Mouse (Mus musculus) olfactory bulb, adult 2 months (tissue): ENCODE results near the gene Stoml1. TPM values are rescaled to one million over a fixed set of nuclear protein-coding genes. Genes with fewer than 3 reads are reported as not detected.

Experiments used
- H3K27ac ChIP-seq: fragments of 200-500 bp; 2 replicates; pipeline ENCODE4 v1.5.1; 2012; ENCODE audit warnings: low read depth, low read length; ENCODE audit not compliant: insufficient read depth
- H3K4me1 ChIP-seq: fragments of 200-500 bp; 2 replicates; pipeline ENCODE4 v1.6.1; 2012; ENCODE audit warnings: low read length; ENCODE audit not compliant: control insufficient read depth, insufficient read depth
- H3K4me3 ChIP-seq: fragments of 200-500 bp; 2 replicates; pipeline ENCODE4 v1.5.1; 2012; ENCODE audit warnings: mild to moderate bottlenecking, low read depth, low read length, moderate library complexity; ENCODE audit not compliant: insufficient read depth
- CTCF ChIP-seq: fragments of 200-500 bp; IDR thresholded peaks from 2 replicates; pipeline ENCODE4 v1.5.1; 2012; ENCODE audit warnings: low read depth, mild to moderate bottlenecking, low read length, moderate library complexity; ENCODE audit not compliant: insufficient read depth
- POLR2A ChIP-seq: fragments of 200-500 bp; IDR thresholded peaks from 2 replicates; pipeline ENCODE4 v1.6.1; 2012; ENCODE audit warnings: mild to moderate bottlenecking, low read depth, low read length, moderate library complexity; ENCODE audit not compliant: insufficient read depth
- WGBS: fragments of 180-500 bp; shearing (Covaris S2); methylation state at CpG from one replicate; pipeline ENCODE4 v1.1.7; 2018; 5-methylcytosine and 5-hydroxymethylcytosine counted together
- polyA plus RNA-seq: library from polyadenylated mRNA; stranded (reverse); fragments of >200 nt; gene quantifications from 2 replicates; pipeline ENCODE4 v1.2.4, GENCODE M21; 2012; ENCODE audit warnings: low replicate concordance; ENCODE audit not compliant: missing spikeins, insufficient read depth, insufficient read length

The Stoml1 gene
- polyA plus RNA-seq, 1 experiment, result not detected

DNA sequence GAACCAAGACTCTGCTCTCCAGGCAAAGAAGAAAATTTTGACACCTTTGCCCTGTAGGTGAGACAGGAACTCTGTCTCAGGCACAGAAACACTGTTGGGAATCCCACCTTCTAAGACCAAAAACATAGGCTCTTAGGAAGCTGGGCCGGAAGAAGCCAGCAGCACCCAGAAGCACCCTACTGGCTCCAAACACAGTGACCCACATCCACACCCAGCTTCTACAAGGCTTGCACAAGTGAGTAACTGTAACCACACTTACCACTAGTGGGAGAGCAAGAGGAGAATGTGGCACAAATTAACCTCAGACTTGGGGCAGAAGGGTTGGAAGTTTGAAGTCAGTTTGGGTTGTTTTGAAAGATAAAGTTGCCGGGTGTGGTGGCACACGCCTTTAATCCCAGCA lies 22.8 kb downstream of the Stoml1 start:
- TF ChIP-seq CTCF, result no peak
- no peak for TF ChIP-seq POLR2A
- Histone ChIP-seq H3K27ac (peak overlapping the region; percentile 53), H3K4me3 (no peak overlapping the region), H3K4me1 (peaks cover 19% of the 10 kb centered on the region)
- 90% methylated on average over 3 of the region's 3 CpGs for WGBS

DNA sequence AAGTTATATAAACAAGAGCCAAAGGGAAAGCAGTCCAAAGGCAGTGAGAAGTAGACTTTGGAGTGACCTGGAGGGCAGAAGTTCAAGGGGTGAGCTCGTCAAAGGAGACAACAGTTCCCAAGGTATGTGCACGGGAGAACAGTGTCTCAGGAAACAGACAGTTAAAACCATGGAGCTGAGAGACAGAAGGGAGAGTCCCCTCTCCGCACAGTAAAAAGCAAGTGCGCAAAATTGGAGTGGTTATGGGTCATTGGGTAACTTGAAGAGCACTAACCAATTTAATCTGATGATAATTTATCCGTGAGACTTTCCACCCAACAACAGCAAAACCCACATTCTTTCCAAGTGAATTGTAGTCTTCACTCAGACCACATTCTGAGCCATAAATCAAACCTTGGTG lies 23.4 kb downstream of the Stoml1 start:
- H3K4me3 ChIP-seq, result no peak overlapping the region
- peaks cover 19% of the 10 kb centered on the region for H3K4me1 ChIP-seq
- no peak overlapping the region for H3K27ac ChIP-seq
- TF ChIP-seq CTCF (no peak), POLR2A (no peak)
- 88% methylated on average over 5 of the region's 5 CpGs for WGBS

DNA sequence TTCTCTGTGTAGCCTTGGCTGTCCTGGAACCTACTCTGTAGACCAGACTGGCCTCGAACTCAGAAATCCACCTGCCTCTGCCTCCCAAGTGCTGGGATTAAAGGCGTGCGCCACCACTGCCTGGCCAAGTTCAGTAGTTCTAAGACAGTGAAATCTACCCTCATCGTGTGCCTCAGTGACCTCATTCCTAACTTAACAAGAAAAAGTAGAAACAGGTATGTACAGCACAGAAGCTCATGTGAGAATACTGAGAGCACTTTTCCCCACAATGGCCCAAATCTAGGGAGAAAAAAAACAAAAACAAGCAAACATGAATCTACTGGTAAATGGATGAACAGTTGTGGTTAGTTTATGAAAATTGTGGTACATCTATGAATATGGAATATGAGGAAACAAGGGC lies 25.3 kb downstream of the Stoml1 start:
- no peak overlapping the region for H3K4me3 ChIP-seq
- no peak overlapping the region for H3K27ac ChIP-seq
- WGBS, result 96% methylated on average over 4 of the region's 4 CpGs
- H3K4me1 ChIP-seq, result peaks cover 19% of the 10 kb centered on the region
- no peak for TF ChIP-seq CTCF
- TF ChIP-seq POLR2A, result no peak

DNA sequence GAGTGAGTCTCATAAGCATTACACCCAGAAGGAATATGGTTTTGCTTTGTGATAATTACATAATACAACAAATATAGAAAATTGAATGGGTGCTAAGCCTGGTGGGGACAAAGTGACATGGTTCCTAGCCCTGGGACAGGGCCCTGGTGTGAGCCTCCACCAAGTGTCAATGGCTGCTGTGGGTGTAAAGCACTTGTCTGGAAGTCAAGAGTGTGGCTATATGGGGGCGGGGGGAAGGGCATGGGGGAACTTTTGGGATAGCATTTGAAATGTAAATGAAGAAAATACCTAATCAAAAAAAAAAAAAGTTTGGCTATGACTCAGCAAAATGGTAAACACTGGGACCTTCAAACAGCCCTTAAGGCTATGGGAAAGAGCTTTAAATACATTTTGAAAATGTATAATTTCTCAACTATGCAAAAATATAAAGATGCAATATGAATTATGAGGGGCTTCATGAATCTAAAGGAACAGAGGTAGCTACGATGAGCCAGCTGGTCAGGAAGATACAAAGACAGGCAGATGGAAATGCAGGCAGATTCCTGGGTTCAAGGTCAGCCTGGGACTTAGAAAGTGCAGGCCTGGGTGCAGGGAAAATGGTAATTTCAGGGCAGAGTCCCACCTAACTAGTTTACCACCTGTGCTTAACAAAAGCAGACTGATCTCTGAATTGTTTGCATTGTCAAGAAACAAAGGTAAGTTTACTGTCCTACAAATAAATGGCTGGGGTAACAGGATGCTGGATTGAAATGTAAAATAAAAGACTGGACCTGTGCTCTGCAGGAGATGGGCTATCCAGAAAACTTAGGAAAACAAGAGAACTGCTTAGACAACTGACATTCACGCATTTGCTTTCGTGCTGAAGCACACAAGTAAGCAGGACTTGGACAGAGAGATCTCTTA lies 26.1 kb downstream of the Stoml1 start:
- Histone ChIP-seq H3K4me1 (peaks cover 14% of the 10 kb centered on the region), H3K27ac (no peak overlapping the region), H3K4me3 (no peak overlapping the region)
- no peak for TF ChIP-seq CTCF
- TF ChIP-seq POLR2A, result no peak
- 90% methylated on average over 4 of the region's 4 CpGs for WGBS

DNA sequence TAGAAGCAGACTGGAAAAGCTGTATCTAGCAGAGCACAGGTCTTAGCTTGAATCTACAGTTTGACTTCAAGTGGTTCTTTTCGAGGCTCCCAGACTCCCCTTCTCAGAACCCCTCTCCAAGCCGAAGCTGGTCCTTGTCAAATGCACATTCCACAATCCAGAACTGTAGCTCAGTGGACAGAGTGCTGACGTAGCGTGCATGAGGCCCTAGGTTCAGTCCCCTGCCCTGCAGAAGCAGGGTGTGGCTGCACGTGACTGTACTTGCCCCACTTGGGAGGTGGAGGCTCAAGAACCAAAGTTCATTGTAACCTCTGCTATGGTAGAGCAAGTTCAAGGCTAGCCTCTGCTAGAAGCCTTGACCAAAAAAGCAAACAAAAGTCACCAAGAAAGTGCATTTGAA lies 26.8 kb downstream of the Stoml1 start:
- Histone ChIP-seq H3K4me3 (no peak overlapping the region), H3K4me1 (peaks cover 9% of the 10 kb centered on the region), H3K27ac (no peak overlapping the region)
- WGBS, result 79% methylated on average over 5 of the region's 5 CpGs
- TF ChIP-seq POLR2A, result no peak
- TF ChIP-seq CTCF, result no peak

DNA sequence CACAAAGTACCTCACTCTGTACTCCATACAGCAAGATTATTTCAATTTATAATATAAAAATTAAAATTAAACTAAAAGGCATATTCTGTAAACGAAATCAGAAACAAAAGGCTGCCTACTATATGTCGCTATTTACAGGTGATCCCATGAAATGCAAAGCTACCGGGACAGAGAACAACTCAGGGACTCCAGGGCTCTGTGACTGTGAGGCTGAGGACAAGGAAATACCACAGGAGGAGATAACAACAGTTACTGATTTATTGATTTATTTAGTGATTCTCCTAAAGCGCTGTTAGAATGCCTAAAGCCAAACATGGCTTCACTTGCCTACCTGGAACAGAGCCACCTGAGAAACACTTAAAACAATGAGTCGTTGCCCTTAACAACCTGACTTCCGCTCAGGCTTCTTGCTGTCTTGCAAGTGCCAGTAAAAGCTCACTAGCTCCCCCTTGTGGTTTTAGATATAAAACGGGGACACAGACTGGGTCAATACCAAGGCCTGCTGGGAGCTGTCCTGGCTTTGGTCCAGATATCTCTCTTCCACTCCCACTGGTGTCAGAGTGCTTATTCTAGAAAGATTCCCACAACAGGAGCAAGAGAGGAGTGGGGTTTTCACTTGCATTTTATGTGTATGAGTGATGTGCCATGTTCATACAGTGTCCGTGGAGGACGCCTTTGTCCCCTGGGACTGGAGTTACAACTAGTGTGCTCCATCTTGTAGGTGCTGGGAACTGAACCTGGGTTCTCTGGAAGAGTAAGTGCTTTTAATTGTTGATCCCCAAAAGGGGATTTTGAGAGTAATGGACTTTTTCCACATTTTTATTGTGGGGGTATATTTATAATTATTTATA lies 27.5 kb downstream of the Stoml1 start:
- WGBS, result 34% methylated on average over 9 of the region's 9 CpGs
- Histone ChIP-seq H3K4me3 (no peak overlapping the region), H3K4me1 (peaks cover 4% of the 10 kb centered on the region), H3K27ac (no peak overlapping the region)
- TF ChIP-seq CTCF (no peak), POLR2A (no peak)

DNA sequence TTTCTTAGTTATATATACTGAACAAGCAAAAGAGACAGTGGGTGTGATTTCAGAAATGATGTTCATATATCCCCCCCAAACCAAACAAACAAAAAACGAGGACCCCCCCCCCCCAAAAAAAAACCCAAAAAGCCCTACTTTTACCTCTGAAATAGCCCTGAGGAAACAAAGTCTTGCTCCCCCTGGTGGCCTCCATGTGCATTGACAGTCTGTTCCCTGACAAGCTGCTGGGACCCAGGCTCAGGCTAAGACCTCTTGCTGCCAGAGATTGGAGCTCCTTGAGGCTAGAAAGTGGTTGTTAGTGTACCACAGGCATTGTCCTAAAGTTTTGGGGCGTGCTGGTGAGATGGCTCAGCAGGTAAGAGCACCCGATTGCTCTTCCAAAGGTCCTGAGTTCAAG lies 28.6 kb downstream of the Stoml1 start:
- H3K27ac ChIP-seq, result no peak overlapping the region
- no peak for TF ChIP-seq POLR2A
- TF ChIP-seq CTCF, result peak; percentile 28; the same call in 1 of the 2 replicates
- 53% methylated on average over 3 of the region's 3 CpGs for WGBS
- H3K4me1 ChIP-seq, result no peaks in the 10 kb centered on the region
- no peak overlapping the region for H3K4me3 ChIP-seq

DNA sequence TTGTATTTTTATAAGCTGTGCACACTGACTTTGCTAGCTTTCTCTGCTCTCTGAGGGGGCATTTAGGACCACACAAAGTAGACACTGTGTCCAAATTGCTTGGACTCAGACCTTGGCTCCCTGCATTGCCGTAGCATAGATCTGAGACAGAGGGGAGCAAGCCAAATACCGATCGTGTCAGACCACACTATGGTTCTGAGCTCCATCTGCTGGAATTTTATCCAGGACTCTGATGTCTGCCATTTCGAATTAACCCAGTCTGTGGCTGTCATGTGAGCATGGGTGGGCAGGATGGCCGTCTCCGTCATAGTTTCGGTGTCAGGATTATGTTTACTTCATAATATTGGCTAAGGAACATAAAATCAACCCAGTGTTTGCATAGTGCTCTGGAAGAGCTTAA lies 30.5 kb downstream of the Stoml1 start:
- Histone ChIP-seq H3K4me3 (no peak overlapping the region), H3K27ac (no peak overlapping the region), H3K4me1 (no peaks in the 10 kb centered on the region)
- TF ChIP-seq POLR2A, result no peak
- TF ChIP-seq CTCF, result no peak
- 59% methylated on average over 7 of the region's 7 CpGs for WGBS

DNA sequence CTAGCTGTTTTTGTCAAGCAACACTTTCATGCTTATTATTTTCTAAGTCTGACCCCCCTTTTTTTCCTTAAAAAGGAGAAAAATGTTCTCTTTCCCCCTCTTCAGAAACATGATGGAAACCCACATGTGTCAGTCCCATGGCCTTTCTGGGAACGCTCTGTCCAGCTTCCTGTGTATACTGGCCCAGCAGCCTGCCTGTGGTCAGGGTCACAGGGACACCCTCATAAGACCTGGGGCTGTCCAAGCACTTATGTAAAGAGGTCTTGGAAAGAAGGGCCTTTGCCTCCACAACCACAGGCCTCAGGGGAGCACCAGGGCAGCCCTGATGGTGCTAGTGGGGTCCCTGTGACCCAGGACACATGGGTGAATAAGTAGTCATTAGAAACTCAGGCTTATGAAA lies 36.1 kb downstream of the Stoml1 start:
- H3K4me1 ChIP-seq, result no peaks in the 10 kb centered on the region
- H3K4me3 ChIP-seq, result no peak overlapping the region
- no peak overlapping the region for H3K27ac ChIP-seq
- TF ChIP-seq POLR2A (no peak), CTCF (no peak)
- 96% methylated on average over 1 of the region's 1 CpGs for WGBS
